Mouse (Mus musculus) heart, embryonic 11.5 days (tissue): ENCODE measurements at regions not wholly inside any gene's neighbourhood (a gene's known extent, or its start where the extent isn't known, plus 50 kb on each side); places are given as distances from the start of the nearest gene placed in this dataset.

ENCODE experiments used
- ATAC-seq: fragments of 200-750 bp; cut with Nextera tagmentation; replicated peaks from 2 replicates; pipeline ENCODE4 v1.8.0; 2017; ENCODE audit warnings: moderate library complexity; ENCODE audit not compliant: insufficient number of reproducible peaks, low FRiP score, low TSS enrichment
- H3K27ac ChIP-seq: fragments of 300-500 bp; sonication (generic); 2 replicates; pipeline ENCODE4 v1.5.1; 2014; ENCODE audit warnings: mild to moderate bottlenecking, low read depth, low read length
- H3K27me3 ChIP-seq: fragments of 300-500 bp; sonication (generic); 2 replicates; pipeline ENCODE4 v1.6.1; 2014; ENCODE audit warnings: mild to moderate bottlenecking, low read length, mixed read lengths; ENCODE audit not compliant: control insufficient read depth, insufficient read depth
- H3K36me3 ChIP-seq: fragments of 300-500 bp; sonication (generic); 2 replicates; pipeline ENCODE4 v1.6.1; 2014; ENCODE audit warnings: mild to moderate bottlenecking, low read length, moderate library complexity, mixed read lengths; ENCODE audit not compliant: control insufficient read depth, insufficient read depth
- H3K4me1 ChIP-seq: fragments of 300-500 bp; sonication (generic); 2 replicates; pipeline ENCODE4 v1.6.1; 2014; ENCODE audit warnings: low read length; ENCODE audit not compliant: control insufficient read depth, insufficient read depth
- H3K4me2 ChIP-seq: fragments of 300-500 bp; sonication (generic); 2 replicates; pipeline ENCODE4 v1.6.1; 2014; ENCODE audit warnings: mild to moderate bottlenecking, moderate library complexity
- H3K4me3 ChIP-seq: fragments of 300-500 bp; sonication (generic); 2 replicates; pipeline ENCODE4 v1.5.1; 2014; ENCODE audit warnings: low read depth, low read length
- H3K9ac ChIP-seq: fragments of 300-500 bp; sonication (generic); 2 replicates; pipeline ENCODE4 v1.6.1; 2014; ENCODE audit warnings: mild to moderate bottlenecking, low read depth, low read length, moderate library complexity
- H3K9me3 ChIP-seq: fragments of 300-500 bp; sonication (generic); replicated peaks from 2 replicates; pipeline ENCODE4 v1.6.1; 2016; ENCODE audit warnings: low read length; ENCODE audit not compliant: control insufficient read depth
- WGBS: fragments of 180-500 bp; shearing (Covaris S2); extraction: QIAGEN DNeasy Blood & Tissue Kit; methylation state at CpG from one replicate; pipeline ENCODE4 v1.1.7; 2014; ENCODE audit not compliant: insufficient replicate concordance; 5-methylcytosine and 5-hydroxymethylcytosine counted together

GRCm38 (mm10) chr1:82007943-82008342 is 225.0 kb upstream of the Gm9747 start:
- Histone ChIP-seq H3K27ac (no peak overlapping the region), H3K36me3 (no peaks in the 10 kb centered on the region), H3K27me3 (no peaks in the 10 kb centered on the region), H3K9ac (no peak overlapping the region), H3K4me3 (no peak overlapping the region), H3K9me3 (no peaks in the 10 kb centered on the region), H3K4me2 (no peak overlapping the region), H3K4me1 (no peaks in the 10 kb centered on the region)
- no peak for ATAC-seq
- 82% methylated on average over 5 of the region's 5 CpGs for WGBS

DNA sequence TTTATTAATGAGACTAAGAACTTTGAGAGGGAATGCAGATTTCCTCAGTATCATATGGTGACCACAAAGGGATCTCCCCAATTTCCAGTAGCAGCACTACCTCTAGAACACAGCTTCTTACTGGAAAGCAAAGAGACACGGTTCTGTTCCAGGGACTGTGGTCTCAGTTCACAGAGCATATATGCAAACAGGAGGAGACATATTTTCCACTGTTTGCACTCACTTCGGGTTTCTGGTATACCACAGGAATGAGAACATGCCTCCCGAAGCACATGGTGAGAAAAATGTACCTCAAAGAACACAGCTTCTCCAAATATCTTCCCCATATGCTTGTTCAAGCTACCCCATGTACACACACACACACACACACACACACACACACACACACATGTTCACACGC is 224.1 kb upstream of the Gm9747 start:
- Histone ChIP-seq H3K4me3 (no peak overlapping the region), H3K27me3 (no peaks in the 10 kb centered on the region), H3K9ac (no peak overlapping the region), H3K4me2 (no peak overlapping the region), H3K4me1 (no peaks in the 10 kb centered on the region), H3K9me3 (no peaks in the 10 kb centered on the region), H3K36me3 (no peaks in the 10 kb centered on the region), H3K27ac (no peak overlapping the region)
- 83% methylated on average over 4 of the region's 4 CpGs for WGBS
- ATAC-seq, result no peak

DNA sequence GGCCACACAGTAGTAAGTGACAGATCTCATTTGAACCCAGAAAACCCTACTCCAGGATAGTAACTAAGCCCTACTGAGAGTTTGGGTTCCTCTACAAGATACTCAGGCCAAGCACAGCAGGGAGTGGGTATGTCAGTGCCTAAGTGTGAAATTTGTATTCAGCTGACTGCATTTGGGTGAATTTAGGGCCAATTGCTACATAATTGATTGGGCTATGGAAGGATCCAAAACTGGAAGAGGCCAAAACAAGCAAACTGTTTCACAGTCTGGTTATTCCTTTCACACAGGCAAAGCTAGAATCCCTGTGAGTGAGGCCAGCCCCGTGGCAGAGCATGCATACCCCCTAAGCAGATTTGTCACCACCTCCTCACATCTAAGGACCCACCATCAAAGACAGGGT is 221.9 kb upstream of the Gm9747 start:
- Histone ChIP-seq H3K9me3 (no peaks in the 10 kb centered on the region), H3K27ac (no peak overlapping the region), H3K4me1 (no peaks in the 10 kb centered on the region), H3K9ac (no peak overlapping the region), H3K4me3 (no peak overlapping the region), H3K27me3 (no peaks in the 10 kb centered on the region), H3K36me3 (no peaks in the 10 kb centered on the region), H3K4me2 (no peak overlapping the region)
- 55% methylated on average over 1 of the region's 1 CpGs for WGBS
- no peak for ATAC-seq

DNA sequence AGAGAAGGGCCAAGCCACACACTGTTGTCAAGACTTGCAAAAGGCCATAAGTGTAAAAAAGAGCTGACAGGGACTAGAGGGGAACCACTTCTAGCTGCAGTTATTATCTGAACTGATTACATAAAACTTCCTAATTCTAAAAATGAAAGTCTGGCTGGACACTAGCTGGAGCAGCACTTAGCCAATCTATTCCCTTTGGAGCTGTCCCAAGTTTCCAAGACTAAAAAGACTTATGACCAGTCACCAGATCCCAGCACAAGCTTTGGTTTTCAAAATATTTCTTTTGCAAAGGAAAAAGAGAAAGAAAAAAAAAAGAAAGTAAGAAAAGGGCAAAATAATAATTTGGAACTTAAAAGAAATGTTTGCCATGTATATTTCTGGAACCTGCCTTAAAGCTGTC is 217.6 kb upstream of the Gm9747 start:
- no peaks in the 10 kb centered on the region for H3K9me3 ChIP-seq
- H3K4me1 ChIP-seq, result no peaks in the 10 kb centered on the region
- H3K4me2 ChIP-seq, result no peak overlapping the region
- no peak overlapping the region for H3K4me3 ChIP-seq
- H3K27me3 ChIP-seq, result no peaks in the 10 kb centered on the region
- no peak overlapping the region for H3K9ac ChIP-seq
- no peak for ATAC-seq
- no peaks in the 10 kb centered on the region for H3K36me3 ChIP-seq
- H3K27ac ChIP-seq, result no peak overlapping the region

DNA sequence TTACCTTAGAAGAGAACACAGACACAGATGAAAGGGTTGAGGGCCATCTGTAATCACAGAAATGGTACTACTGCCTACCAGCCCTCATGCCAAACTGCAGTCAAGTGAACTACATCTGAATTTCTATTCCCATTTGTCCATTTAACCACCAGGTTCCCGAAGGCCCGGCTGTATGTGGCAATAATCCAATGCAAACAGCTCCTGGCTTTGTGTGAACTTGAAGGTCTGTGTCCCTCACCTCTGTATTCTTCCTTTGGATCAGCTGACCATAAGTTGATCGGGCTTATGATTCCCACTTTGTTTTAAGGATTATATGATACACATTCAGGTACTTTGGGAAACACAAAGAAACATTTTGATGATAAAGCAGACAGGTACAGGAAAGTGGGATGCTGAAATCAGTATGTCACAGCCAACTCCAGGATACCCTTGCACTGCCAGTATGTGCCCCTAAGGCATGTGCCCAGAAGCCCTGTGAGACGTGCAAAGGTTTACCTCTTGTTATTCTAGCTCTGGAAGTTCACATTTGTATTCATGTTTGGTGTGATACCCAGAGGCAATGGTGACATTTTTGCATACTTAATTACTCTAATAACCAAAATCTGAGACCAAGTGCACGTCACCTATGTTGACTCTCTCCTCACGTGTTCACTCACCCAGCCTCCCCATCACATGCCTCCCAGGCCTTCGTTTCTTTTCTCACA is 214.1 kb upstream of the Gm9747 start:
- Histone ChIP-seq H3K9ac (no peak overlapping the region), H3K36me3 (no peaks in the 10 kb centered on the region), H3K4me3 (no peak overlapping the region), H3K27me3 (no peaks in the 10 kb centered on the region), H3K4me2 (no peak overlapping the region), H3K27ac (no peak overlapping the region), H3K4me1 (no peaks in the 10 kb centered on the region), H3K9me3 (no peaks in the 10 kb centered on the region)
- ATAC-seq, result no peak
- 79% methylated on average over 7 of the region's 7 CpGs for WGBS

DNA sequence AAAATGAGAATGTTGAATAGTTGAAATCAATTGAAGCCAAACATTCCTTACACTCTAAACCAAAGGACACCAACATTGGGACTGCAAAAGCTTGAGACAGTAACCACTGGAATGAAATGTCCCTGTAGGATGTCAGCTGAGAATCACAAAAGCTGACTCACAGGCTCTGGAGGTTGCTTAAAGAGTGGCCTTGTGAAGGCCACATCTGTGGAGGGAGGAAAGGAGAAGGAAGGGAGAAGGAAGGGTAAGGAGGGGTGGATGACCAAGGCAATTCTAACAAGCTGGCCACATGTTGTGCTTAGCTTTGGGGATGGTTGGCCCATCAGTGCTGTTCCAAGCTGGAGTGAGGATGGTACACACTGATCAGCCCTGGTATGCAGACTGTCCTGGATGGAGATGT is 205.2 kb upstream of the Gm9747 start:
- no peaks in the 10 kb centered on the region for H3K27me3 ChIP-seq
- no peaks in the 10 kb centered on the region for H3K9me3 ChIP-seq
- no peaks in the 10 kb centered on the region for H3K4me1 ChIP-seq
- H3K27ac ChIP-seq, result no peak overlapping the region
- H3K4me3 ChIP-seq, result no peak overlapping the region
- H3K9ac ChIP-seq, result no peak overlapping the region
- no peak overlapping the region for H3K4me2 ChIP-seq
- H3K36me3 ChIP-seq, result no peaks in the 10 kb centered on the region
- no peak for ATAC-seq

DNA sequence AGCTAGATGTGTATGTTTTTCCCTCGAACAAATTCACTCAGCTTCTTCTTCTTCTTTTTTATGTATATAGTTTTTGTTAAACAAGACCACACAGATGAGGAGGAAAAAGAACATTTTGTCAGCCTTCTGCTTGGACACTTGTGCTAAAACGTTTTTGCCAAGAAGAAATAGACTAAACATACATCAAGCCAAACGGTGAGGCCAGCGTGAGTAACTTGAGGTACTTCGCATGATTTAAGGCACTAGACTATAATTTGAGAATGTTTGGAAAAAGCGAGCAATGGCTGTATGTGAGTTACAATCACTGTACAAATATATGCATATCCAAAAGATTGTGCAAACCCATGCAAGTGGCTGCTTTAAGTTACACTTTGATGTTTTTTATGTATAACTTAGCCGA is 201.8 kb upstream of the Gm9747 start:
- H3K9me3 ChIP-seq, result no peaks in the 10 kb centered on the region
- no peaks in the 10 kb centered on the region for H3K36me3 ChIP-seq
- 76% methylated on average over 7 of the region's 7 CpGs for WGBS
- H3K9ac ChIP-seq, result no peak overlapping the region
- H3K27ac ChIP-seq, result no peak overlapping the region
- H3K27me3 ChIP-seq, result no peaks in the 10 kb centered on the region
- ATAC-seq, result no peak
- no peak overlapping the region for H3K4me3 ChIP-seq
- H3K4me1 ChIP-seq, result no peaks in the 10 kb centered on the region
- H3K4me2 ChIP-seq, result no peak overlapping the region

DNA sequence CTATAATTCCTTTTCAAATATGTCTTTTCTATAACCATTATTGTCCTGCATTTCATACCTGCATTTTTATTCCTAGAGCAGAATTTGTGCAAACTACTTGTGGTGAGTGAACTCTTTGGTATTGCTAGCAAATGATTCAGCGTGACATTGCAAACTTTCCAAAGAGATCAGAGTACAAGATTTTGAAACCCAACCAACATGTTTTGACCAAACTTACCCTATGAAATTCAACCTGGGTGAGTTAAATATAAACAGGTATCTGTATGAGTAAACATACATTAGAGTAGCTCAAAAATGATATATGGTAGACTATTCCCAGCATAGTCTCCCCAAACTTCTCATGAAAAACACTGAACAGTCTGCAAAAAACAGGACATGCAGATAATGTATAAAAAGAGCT is 200.5 kb upstream of the Gm9747 start:
- Histone ChIP-seq H3K27me3 (no peaks in the 10 kb centered on the region), H3K27ac (no peak overlapping the region), H3K4me1 (no peaks in the 10 kb centered on the region), H3K9ac (no peak overlapping the region), H3K4me3 (no peak overlapping the region), H3K4me2 (no peak overlapping the region), H3K9me3 (no peaks in the 10 kb centered on the region), H3K36me3 (no peaks in the 10 kb centered on the region)
- 97% methylated on average over 1 of the region's 1 CpGs for WGBS
- ATAC-seq, result no peak

GRCm38 (mm10) chr1:82038171-82038570 is 194.7 kb upstream of the Gm9747 start:
- ATAC-seq, result no peak
- H3K9ac ChIP-seq, result no peak overlapping the region
- no peaks in the 10 kb centered on the region for H3K36me3 ChIP-seq
- H3K4me1 ChIP-seq, result no peaks in the 10 kb centered on the region
- WGBS, result 83% methylated on average over 4 of the region's 4 CpGs
- no peak overlapping the region for H3K27ac ChIP-seq
- no peak overlapping the region for H3K4me3 ChIP-seq
- no peaks in the 10 kb centered on the region for H3K9me3 ChIP-seq
- H3K4me2 ChIP-seq, result no peak overlapping the region
- no peaks in the 10 kb centered on the region for H3K27me3 ChIP-seq
